Mouse (Mus musculus) small intestine, adult 2 months (tissue): ENCODE measurements around the gene BC034090. TPM values are rescaled to one million over a fixed set of nuclear protein-coding genes. Genes with fewer than 3 reads are reported as not detected.

Experiments used
- H3K27ac ChIP-seq: fragments of 200-500 bp; 2 replicates; pipeline ENCODE4 v1.5.1; 2012; ENCODE audit warnings: low read depth, low read length, control low read depth, inconsistent platforms; ENCODE audit not compliant: insufficient read depth
- H3K27me3 ChIP-seq: fragments of 200-500 bp; 2 replicates; pipeline ENCODE4 v1.6.1; 2012; ENCODE audit warnings: mild to moderate bottlenecking, moderate library complexity, low read length, inconsistent platforms; ENCODE audit not compliant: control insufficient read depth, insufficient read depth
- H3K36me3 ChIP-seq: fragments of 200-500 bp; 2 replicates; pipeline ENCODE4 v1.6.1; 2012; ENCODE audit warnings: mild to moderate bottlenecking, low read length, control low read depth, inconsistent platforms; ENCODE audit not compliant: control insufficient read depth, insufficient read depth
- H3K4me1 ChIP-seq: fragments of 200-500 bp; 2 replicates; pipeline ENCODE4 v1.6.1; 2012; ENCODE audit warnings: low read length, inconsistent platforms, mixed read lengths; ENCODE audit not compliant: control insufficient read depth, insufficient read depth, insufficient read length
- H3K4me3 ChIP-seq: fragments of 200-500 bp; 2 replicates; pipeline ENCODE4 v1.5.1; 2012; ENCODE audit warnings: low read depth, mild to moderate bottlenecking, control low read depth, inconsistent platforms, low read length, moderate library complexity
- CTCF ChIP-seq: fragments of 200-500 bp; IDR thresholded peaks from 2 replicates; pipeline ENCODE4 v1.5.1; 2012; ENCODE audit warnings: low read depth, mild to moderate bottlenecking, control low read depth, inconsistent platforms, low read length, moderate library complexity, mixed read lengths; ENCODE audit not compliant: insufficient replicate concordance, insufficient read length; ENCODE audit errors: extremely low read depth
- POLR2A ChIP-seq: fragments of 200-500 bp; IDR thresholded peaks from 2 replicates; pipeline ENCODE4 v1.6.1; 2012; ENCODE audit warnings: low read depth, mild to moderate bottlenecking, control low read depth, inconsistent platforms, low read length, moderate library complexity
- WGBS: fragments of 180-500 bp; shearing (Covaris S2); methylation state at CpG from one replicate; pipeline ENCODE4 v1.1.7; 2018; 5-methylcytosine and 5-hydroxymethylcytosine counted together
- polyA plus RNA-seq: library from polyadenylated mRNA; depleted of rRNA; stranded (reverse); fragments of >200 nt; gene quantifications from 2 replicates; pipeline ENCODE4 v1.2.3, GENCODE M21; 2012

Gene BC034090
- polyA plus RNA-seq, 1 experiment: 2.4 TPM

DNA sequence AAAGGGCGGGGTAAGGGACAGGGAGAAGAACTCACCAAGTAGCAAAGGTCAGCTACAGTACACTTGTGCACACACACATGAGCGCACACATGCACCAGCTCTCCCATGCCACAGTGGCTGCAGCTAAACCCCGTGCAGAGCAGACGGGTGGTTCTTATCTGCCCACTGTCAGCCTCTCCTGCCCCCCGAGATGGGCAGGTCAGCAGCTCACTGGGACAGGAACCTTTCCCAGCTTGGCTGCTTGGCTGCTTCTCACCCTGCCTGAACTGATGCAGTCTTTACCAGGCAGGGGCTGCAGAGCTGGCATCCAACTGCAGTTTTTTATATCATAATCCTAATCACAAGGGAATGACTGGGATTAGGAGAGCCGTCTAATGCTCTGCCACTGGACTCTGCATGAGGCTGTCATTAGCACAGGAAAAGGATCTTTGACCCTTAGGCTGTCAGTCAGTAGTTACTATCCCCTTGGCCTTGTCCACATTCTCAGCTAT, 8.4 kb upstream of the BC034090 start:
- H3K27ac ChIP-seq: no peak overlapping the region
- H3K27me3 ChIP-seq: no peaks in the 10 kb centered on the region
- 34% methylated on average over 6 of the region's 6 CpGs for WGBS
- H3K36me3 ChIP-seq: no peaks in the 10 kb centered on the region
- H3K4me3 ChIP-seq: no peak overlapping the region
- TF ChIP-seq CTCF (no peak), POLR2A (no peak)
- H3K4me1 ChIP-seq: peaks cover 4% of the 10 kb centered on the region; the same call in 1 of the 2 replicates

DNA sequence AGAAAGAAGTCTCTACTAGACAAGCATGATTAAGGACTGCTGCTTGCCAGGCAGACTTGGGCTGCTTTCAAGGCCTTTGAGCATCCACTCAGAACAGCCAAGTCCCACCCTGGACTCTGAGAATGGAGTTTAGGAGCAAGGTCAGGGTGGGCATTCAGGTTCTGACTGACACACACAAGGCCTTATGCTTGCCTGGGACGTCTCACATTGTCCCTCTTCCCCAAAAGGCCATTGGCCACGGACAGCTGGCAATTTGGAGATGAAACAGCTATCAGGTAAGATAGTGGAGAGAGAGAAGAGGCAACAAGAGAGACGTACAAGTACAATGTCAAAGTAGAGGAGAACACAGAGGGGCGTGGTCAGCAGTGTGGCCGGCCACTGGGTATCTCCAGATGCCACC, 7.4 kb upstream of the BC034090 start:
- WGBS: 58% methylated on average over 5 of the region's 5 CpGs
- TF ChIP-seq CTCF: no peak
- TF ChIP-seq POLR2A: no peak

DNA sequence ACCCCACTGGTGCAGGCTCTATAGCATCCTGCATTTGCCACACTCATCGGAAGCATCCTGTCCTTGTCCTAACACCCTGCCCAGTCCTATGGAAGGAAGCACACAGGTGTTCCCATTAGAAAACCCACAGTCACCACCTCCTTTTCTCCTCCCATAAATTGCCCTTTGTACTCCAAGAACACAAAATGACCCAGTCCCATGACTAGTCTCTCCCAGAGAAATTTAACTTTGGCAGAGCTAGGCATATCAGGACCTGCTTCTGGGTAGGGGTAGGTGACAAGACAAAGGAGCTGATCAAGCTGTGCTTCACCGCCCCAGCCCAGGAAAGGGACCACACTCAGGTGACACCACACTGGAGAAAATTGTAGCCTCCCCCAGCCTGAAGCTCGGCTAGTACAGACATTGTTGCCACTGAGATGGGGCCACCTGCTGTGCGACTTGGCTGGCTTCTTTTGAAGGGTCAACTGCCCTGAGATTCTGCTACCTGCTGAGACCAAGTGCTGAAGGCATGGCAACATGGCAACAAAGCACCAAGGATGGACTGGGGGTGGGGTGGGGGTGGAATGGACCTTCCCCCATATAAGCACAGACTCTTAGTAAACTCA, 6.4 kb upstream of the BC034090 start:
- Histone ChIP-seq H3K4me3 (no peak overlapping the region), H3K36me3 (no peaks in the 10 kb centered on the region), H3K4me1 (peaks cover 4% of the 10 kb centered on the region; the same call in 1 of the 2 replicates), H3K27ac (no peak overlapping the region), H3K27me3 (peaks cover 6% of the 10 kb centered on the region; the same call in 1 of the 2 replicates)
- 51% methylated on average over 4 of the region's 4 CpGs for WGBS
- TF ChIP-seq POLR2A (no peak), CTCF (no peak)

More for the DNA sequence above, 7.4 kb upstream of the BC034090 start:
- Histone ChIP-seq H3K4me3 (no peak overlapping the region), H3K27me3 (0 out of 2 replicates have a peak, but pooled peaks cover 6% of the 10 kb centered on the region), H3K4me1 (peaks cover 4% of the 10 kb centered on the region; the same call in 1 of the 2 replicates), H3K27ac (no peak overlapping the region), H3K36me3 (no peaks in the 10 kb centered on the region)

DNA sequence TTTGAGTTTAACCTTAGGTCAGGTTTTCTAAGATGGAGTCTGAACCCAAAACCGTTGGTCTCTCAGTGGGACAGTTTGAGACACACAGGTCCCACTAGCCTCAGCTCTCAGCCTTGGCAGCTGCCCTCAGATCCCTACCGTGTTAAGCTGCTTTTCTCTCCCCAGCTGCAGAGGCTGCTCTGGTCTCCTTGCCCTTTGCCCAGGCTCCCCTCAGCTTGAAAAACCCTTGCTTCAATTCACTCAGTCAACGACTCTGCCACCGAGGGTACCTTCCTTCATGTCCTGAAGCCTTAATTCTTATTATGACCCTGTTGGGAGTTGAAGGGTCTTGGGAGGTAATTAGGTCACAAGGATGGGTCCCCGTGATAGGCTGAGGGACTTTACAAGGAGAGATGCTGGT, 5.7 kb upstream of the BC034090 start:
- 36% methylated on average over 5 of the region's 5 CpGs for WGBS
- TF ChIP-seq CTCF: no peak
- TF ChIP-seq POLR2A: no peak
- H3K27ac ChIP-seq: no peak overlapping the region
- no peaks in the 10 kb centered on the region for H3K36me3 ChIP-seq
- H3K27me3 ChIP-seq: peaks cover 10% of the 10 kb centered on the region; the same call in 1 of the 2 replicates
- no peak overlapping the region for H3K4me3 ChIP-seq
- H3K4me1 ChIP-seq: peaks cover 4% of the 10 kb centered on the region; the same call in 1 of the 2 replicates

DNA sequence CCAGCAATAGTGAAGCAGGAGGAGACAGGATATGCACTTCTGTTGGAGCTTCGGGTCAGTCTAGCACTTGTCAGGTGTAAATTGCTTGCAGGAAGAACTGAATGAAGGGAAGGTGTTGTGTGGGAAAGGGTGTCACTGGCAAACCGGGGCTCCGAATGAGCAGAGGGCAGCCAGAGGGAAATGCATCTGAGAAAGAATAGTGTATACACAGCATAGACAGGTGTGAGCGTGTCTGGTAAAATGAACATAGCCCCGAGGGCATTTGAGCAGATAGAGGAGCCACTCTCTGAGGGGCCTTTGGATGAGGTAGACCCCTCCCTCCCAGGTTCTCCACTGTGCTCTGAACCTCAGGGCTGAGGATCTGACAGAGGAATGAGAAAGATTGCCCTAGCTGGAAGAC, 3.8 kb upstream of the BC034090 start:
- Histone ChIP-seq H3K27ac (no peak overlapping the region), H3K27me3 (peaks cover 24% of the 10 kb centered on the region), H3K36me3 (no peaks in the 10 kb centered on the region), H3K4me3 (no peak overlapping the region), H3K4me1 (peaks cover 6% of the 10 kb centered on the region; the same call in 1 of the 2 replicates)
- TF ChIP-seq CTCF: no peak
- no peak for TF ChIP-seq POLR2A
- 50% methylated on average over 5 of the region's 5 CpGs for WGBS

DNA sequence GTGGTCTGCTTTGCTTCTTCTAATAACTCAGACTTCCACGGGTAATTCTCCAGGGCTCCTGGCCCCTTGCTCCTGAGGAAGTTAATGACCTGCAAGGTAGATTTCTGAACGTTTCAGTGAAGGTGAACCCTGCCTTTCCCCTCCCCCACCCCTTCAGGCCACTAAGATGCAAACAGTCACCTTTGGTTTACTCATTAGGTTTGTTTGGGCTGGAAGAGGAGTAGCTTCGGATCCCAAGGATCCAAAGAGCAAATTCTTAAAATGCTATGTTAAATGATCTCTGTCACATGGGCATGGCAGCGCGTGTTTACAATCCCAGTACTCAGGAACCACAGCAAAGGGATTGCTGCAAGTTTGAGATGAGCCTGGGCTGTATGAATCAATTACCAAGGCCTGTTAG, 3.2 kb upstream of the BC034090 start:
- WGBS: 25% methylated on average over 5 of the region's 5 CpGs
- TF ChIP-seq CTCF: no peak
- no peak for TF ChIP-seq POLR2A
- H3K27ac ChIP-seq: no peak overlapping the region

DNA sequence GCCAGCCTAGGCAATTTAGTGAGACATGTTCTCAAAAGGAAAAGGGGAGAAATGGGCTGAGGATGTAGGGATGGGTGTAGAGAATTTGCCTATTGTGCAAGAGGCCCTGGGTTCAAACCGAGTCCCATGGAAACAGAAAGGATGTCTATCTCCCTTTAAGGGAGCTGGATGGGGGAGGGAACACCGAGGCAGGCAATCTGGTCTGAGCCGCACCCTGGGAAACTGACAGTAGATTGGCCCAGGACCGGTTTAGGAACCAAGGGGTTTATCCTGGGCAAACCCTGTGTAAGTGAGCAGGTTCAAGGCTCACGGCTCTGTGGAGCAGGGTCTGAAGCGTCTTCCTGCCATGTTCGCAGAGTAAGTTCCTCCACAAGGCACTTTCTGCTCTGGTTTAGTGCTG, 1.3 kb upstream of the BC034090 start:
- no peak overlapping the region for H3K4me3 ChIP-seq
- H3K4me1 ChIP-seq: 0 out of 2 replicates have a peak, but pooled peaks cover 2% of the 10 kb centered on the region
- no peaks in the 10 kb centered on the region for H3K36me3 ChIP-seq
- peaks cover 25% of the 10 kb centered on the region for H3K27me3 ChIP-seq
- no peak for TF ChIP-seq POLR2A
- WGBS: 76% methylated on average over 7 of the region's 7 CpGs
- H3K27ac ChIP-seq: no peak overlapping the region

More for the DNA sequence above, 3.2 kb upstream of the BC034090 start:
- peaks cover 25% of the 10 kb centered on the region for H3K27me3 ChIP-seq
- H3K4me3 ChIP-seq: no peak overlapping the region
- no peaks in the 10 kb centered on the region for H3K36me3 ChIP-seq
- peaks cover 3% of the 10 kb centered on the region; the same call in 1 of the 2 replicates for H3K4me1 ChIP-seq
